Mouse (Mus musculus): Measurements from ENCODE around the gene Npm3. TPM values are rescaled to one million over a fixed set of nuclear protein-coding genes. Genes with fewer than 3 reads are reported as not detected.

Gene Npm3
- polyA plus RNA-seq, 1 experiment: 99.4 TPM

- Histone ChIP-seq H3K4me1 (ENCODE audit: control insufficient read depth, insufficient read depth, low read length) (no peaks in the 10 kb centered on the region), H3K4me3 (ENCODE audit: insufficient read depth, low read length) (no peak overlapping the region), H3K27ac (ENCODE audit: insufficient read depth, low read length) (no peak overlapping the region)
- TF ChIP-seq POLR2A (IDR thresholded peaks at IDR 0.05; ENCODE audit: low read depth, low read length) (no peak), CTCF (IDR thresholded peaks at IDR 0.05; ENCODE audit: borderline replicate concordance, insufficient read depth, low read length) (no peak)
These were observed 5.8 kb downstream of the Npm3 start for GRCm38 (mm10) chr19:45743619-45744018.

- Histone ChIP-seq H3K4me1 (ENCODE audit: control insufficient read depth, insufficient read depth, low read length) (no peaks in the 10 kb centered on the region), H3K27ac (ENCODE audit: insufficient read depth, low read length) (no peak overlapping the region), H3K4me3 (ENCODE audit: insufficient read depth, low read length) (no peak overlapping the region)
- TF ChIP-seq POLR2A (IDR thresholded peaks at IDR 0.05; ENCODE audit: low read depth, low read length) (no peak), CTCF (IDR thresholded peaks at IDR 0.05; ENCODE audit: borderline replicate concordance, insufficient read depth, low read length) (no peak)
These were observed 6.3 kb downstream of the Npm3 start for GRCm38 (mm10) chr19:45742984-45743575.

- no peak within 1 kb of the TSS for H3K27ac ChIP-seq (ENCODE audit: insufficient read depth, low read length)
- H3K4me3 ChIP-seq (ENCODE audit: insufficient read depth, low read length): peak within 1 kb of the TSS; percentile 13
- TF ChIP-seq POLR2A (IDR thresholded peaks at IDR 0.05; ENCODE audit: low read depth, low read length) (no peak), CTCF (IDR thresholded peaks at IDR 0.05; ENCODE audit: borderline replicate concordance, insufficient read depth, low read length) (no peak)
- no peaks in the 10 kb centered on the region for H3K4me1 ChIP-seq (ENCODE audit: control insufficient read depth, insufficient read depth, low read length)
These were observed 7.0 kb downstream of the Npm3 start, which contains the start of gene Fgf8 for GRCm38 (mm10) chr19:45742218-45742983. Gene Fgf8 (minus strand): TSS chr19:45742915.

- Histone ChIP-seq H3K27ac (ENCODE audit: insufficient read depth, low read length) (no peak overlapping the region), H3K4me3 (ENCODE audit: insufficient read depth, low read length) (no peak overlapping the region), H3K4me1 (ENCODE audit: control insufficient read depth, insufficient read depth, low read length) (no peaks in the 10 kb centered on the region)
- TF ChIP-seq POLR2A (IDR thresholded peaks at IDR 0.05; ENCODE audit: low read depth, low read length) (no peak), CTCF (IDR thresholded peaks at IDR 0.05; ENCODE audit: borderline replicate concordance, insufficient read depth, low read length) (no peak)
These were observed 7.8 kb downstream of the Npm3 start for GRCm38 (mm10) chr19:45741431-45742217.

- Histone ChIP-seq H3K27ac (ENCODE audit: insufficient read depth, low read length) (no peak overlapping the region), H3K4me3 (ENCODE audit: insufficient read depth, low read length) (no peak overlapping the region), H3K4me1 (ENCODE audit: control insufficient read depth, insufficient read depth, low read length) (no peaks in the 10 kb centered on the region)
- TF ChIP-seq POLR2A (IDR thresholded peaks at IDR 0.05; ENCODE audit: low read depth, low read length): no peak
- TF ChIP-seq CTCF (IDR thresholded peaks at IDR 0.05; ENCODE audit: borderline replicate concordance, insufficient read depth, low read length): no peak
These were observed 8.6 kb downstream of the Npm3 start for GRCm38 (mm10) chr19:45740817-45741216.

- Histone ChIP-seq H3K4me1 (ENCODE audit: control insufficient read depth, insufficient read depth, low read length) (no peaks in the 10 kb centered on the region), H3K4me3 (ENCODE audit: insufficient read depth, low read length) (no peak overlapping the region), H3K27ac (ENCODE audit: insufficient read depth, low read length) (no peak overlapping the region)
- no peak for TF ChIP-seq POLR2A (IDR thresholded peaks at IDR 0.05; ENCODE audit: low read depth, low read length)
- TF ChIP-seq CTCF (IDR thresholded peaks at IDR 0.05; ENCODE audit: borderline replicate concordance, insufficient read depth, low read length): no peak
These were observed 9.2 kb downstream of the Npm3 start for GRCm38 (mm10) chr19:45740233-45740632.

GRCm38 (mm10) chr19:45738521-45738920 is 10.9 kb downstream of the Npm3 start:
- no peak overlapping the region for H3K4me3 ChIP-seq (ENCODE audit: insufficient read depth, low read length)
- TF ChIP-seq CTCF (IDR thresholded peaks at IDR 0.05; ENCODE audit: borderline replicate concordance, insufficient read depth, low read length) (no peak), POLR2A (IDR thresholded peaks at IDR 0.05; ENCODE audit: low read depth, low read length) (no peak)
- no peaks in the 10 kb centered on the region for H3K4me1 ChIP-seq (ENCODE audit: control insufficient read depth, insufficient read depth, low read length)
- no peak overlapping the region for H3K27ac ChIP-seq (ENCODE audit: insufficient read depth, low read length)

GRCm38 (mm10) chr19:45737846-45738484 is 11.4 kb downstream of the Npm3 start:
- Histone ChIP-seq H3K4me1 (ENCODE audit: control insufficient read depth, insufficient read depth, low read length) (no peaks in the 10 kb centered on the region), H3K4me3 (ENCODE audit: insufficient read depth, low read length) (no peak overlapping the region)
- TF ChIP-seq POLR2A (IDR thresholded peaks at IDR 0.05; ENCODE audit: low read depth, low read length): no peak
- no peak for TF ChIP-seq CTCF (IDR thresholded peaks at IDR 0.05; ENCODE audit: borderline replicate concordance, insufficient read depth, low read length)

GRCm38 (mm10) chr19:45737208-45737845 is 12.1 kb downstream of the Npm3 start:
- Histone ChIP-seq H3K27ac (ENCODE audit: insufficient read depth, low read length) (no peak overlapping the region), H3K4me3 (ENCODE audit: insufficient read depth, low read length) (no peak overlapping the region), H3K4me1 (ENCODE audit: control insufficient read depth, insufficient read depth, low read length) (no peaks in the 10 kb centered on the region)
- no peak for TF ChIP-seq CTCF (IDR thresholded peaks at IDR 0.05; ENCODE audit: borderline replicate concordance, insufficient read depth, low read length)
- TF ChIP-seq POLR2A (IDR thresholded peaks at IDR 0.05; ENCODE audit: low read depth, low read length): no peak

More at GRCm38 (mm10) chr19:45737846-45738484, 11.4 kb downstream of the Npm3 start:
- no peak overlapping the region for H3K27ac ChIP-seq (ENCODE audit: insufficient read depth, low read length)
